Mouse (Mus musculus): ENCODE results near the gene Pdzrn4. TPM values are rescaled to one million over a fixed set of nuclear protein-coding genes. Genes with fewer than 3 reads are reported as not detected.

Gene Pdzrn4
- total and polyA plus RNA-seq, 2 experiments = not detected

- Histone ChIP-seq H3K4me3 (ENCODE audit: insufficient read depth, low read depth, low read length) (no peak overlapping the region), H3K27ac (replicated peaks; ENCODE audit: insufficient read depth, low read depth, low read length) (no peak overlapping the region), H3K36me3 (ENCODE audit: control insufficient read depth, insufficient read depth, low read length) (no peaks in the 10 kb centered on the region), H3K79me2 (ENCODE audit: control insufficient read depth, insufficient read depth, low read length) (no peaks in the 10 kb centered on the region), H3K27me3 (ENCODE audit: control insufficient read depth, insufficient read depth, low read length) (peaks cover 12% of the 10 kb centered on the region; the same call in 1 of the 2 replicates), H3K4me1 (ENCODE audit: control insufficient read depth, insufficient read depth, low read length) (no peaks in the 10 kb centered on the region), H3K9ac (ENCODE audit: low read depth, low read length) (no peak overlapping the region)
- DNase-seq (ENCODE audit: extremely low read depth, low read depth, low spot score) = no peak
- no peak for TF ChIP-seq CTCF (IDR thresholded peaks at IDR 0.05; ENCODE audit: low read depth, low read length)
- no peak for TF ChIP-seq POLR2A (IDR thresholded peaks at IDR 0.05; ENCODE audit: extremely low read depth, insufficient read depth, low read length)
- WGBS = 78% methylated on average over 5 of the region's 5 CpGs
Observed at GRCm38 (mm10) chr15:92394811-92395210, 1.9 kb upstream of the Pdzrn4 start.

GRCm38 (mm10) chr15:92398747-92399146, 2.1 kb downstream of the Pdzrn4 start:
- no peaks in the 10 kb centered on the region for H3K36me3 ChIP-seq (ENCODE audit: control insufficient read depth, insufficient read depth, low read length)
- peaks cover 12% of the 10 kb centered on the region; the same call in 1 of the 2 replicates for H3K27me3 ChIP-seq (ENCODE audit: control insufficient read depth, insufficient read depth, low read length)
- no peak overlapping the region for H3K9ac ChIP-seq (ENCODE audit: low read depth, low read length)
- DNase-seq (ENCODE audit: extremely low read depth, low read depth, low spot score) = no peak
- H3K4me1 ChIP-seq (ENCODE audit: control insufficient read depth, insufficient read depth, low read length) = no peaks in the 10 kb centered on the region
- no peak overlapping the region for H3K27ac ChIP-seq (replicated peaks; ENCODE audit: insufficient read depth, low read depth, low read length)
- TF ChIP-seq CTCF (IDR thresholded peaks at IDR 0.05; ENCODE audit: low read depth, low read length) (no peak), POLR2A (IDR thresholded peaks at IDR 0.05; ENCODE audit: extremely low read depth, insufficient read depth, low read length) (no peak)
- no peak overlapping the region for H3K4me3 ChIP-seq (ENCODE audit: insufficient read depth, low read depth, low read length)
- no peaks in the 10 kb centered on the region for H3K79me2 ChIP-seq (ENCODE audit: control insufficient read depth, insufficient read depth, low read length)
- WGBS = 36% methylated on average over 2 of the region's 2 CpGs

GRCm38 (mm10) chr15:92399278-92399677, 2.6 kb downstream of the Pdzrn4 start:
- no peak overlapping the region for H3K4me3 ChIP-seq (ENCODE audit: insufficient read depth, low read depth, low read length)
- H3K27ac ChIP-seq (replicated peaks; ENCODE audit: insufficient read depth, low read depth, low read length) = no peak overlapping the region
- H3K36me3 ChIP-seq (ENCODE audit: control insufficient read depth, insufficient read depth, low read length) = no peaks in the 10 kb centered on the region
- no peak overlapping the region for H3K9ac ChIP-seq (ENCODE audit: low read depth, low read length)
- no peak for DNase-seq (ENCODE audit: extremely low read depth, low read depth, low spot score)
- no peaks in the 10 kb centered on the region for H3K79me2 ChIP-seq (ENCODE audit: control insufficient read depth, insufficient read depth, low read length)
- TF ChIP-seq POLR2A (IDR thresholded peaks at IDR 0.05; ENCODE audit: extremely low read depth, insufficient read depth, low read length) = no peak
- no peak for TF ChIP-seq CTCF (IDR thresholded peaks at IDR 0.05; ENCODE audit: low read depth, low read length)
- peaks cover 12% of the 10 kb centered on the region; the same call in 1 of the 2 replicates for H3K27me3 ChIP-seq (ENCODE audit: control insufficient read depth, insufficient read depth, low read length)
- no peaks in the 10 kb centered on the region for H3K4me1 ChIP-seq (ENCODE audit: control insufficient read depth, insufficient read depth, low read length)
- 73% methylated on average over 5 of the region's 5 CpGs for WGBS

GRCm38 (mm10) chr15:92401554-92401953, 4.9 kb downstream of the Pdzrn4 start:
- Histone ChIP-seq H3K27ac (replicated peaks; ENCODE audit: insufficient read depth, low read depth, low read length) (no peak overlapping the region), H3K36me3 (ENCODE audit: control insufficient read depth, insufficient read depth, low read length) (no peaks in the 10 kb centered on the region), H3K27me3 (ENCODE audit: control insufficient read depth, insufficient read depth, low read length) (peaks cover 12% of the 10 kb centered on the region; the same call in 1 of the 2 replicates), H3K9ac (ENCODE audit: low read depth, low read length) (no peak overlapping the region), H3K4me3 (ENCODE audit: insufficient read depth, low read depth, low read length) (no peak overlapping the region), H3K4me1 (ENCODE audit: control insufficient read depth, insufficient read depth, low read length) (no peaks in the 10 kb centered on the region), H3K79me2 (ENCODE audit: control insufficient read depth, insufficient read depth, low read length) (no peaks in the 10 kb centered on the region)
- WGBS = 61% methylated on average over 6 of the region's 6 CpGs
- no peak for DNase-seq (ENCODE audit: extremely low read depth, low read depth, low spot score)
- TF ChIP-seq POLR2A (IDR thresholded peaks at IDR 0.05; ENCODE audit: extremely low read depth, insufficient read depth, low read length) = no peak
- no peak for TF ChIP-seq CTCF (IDR thresholded peaks at IDR 0.05; ENCODE audit: low read depth, low read length)

DNA sequence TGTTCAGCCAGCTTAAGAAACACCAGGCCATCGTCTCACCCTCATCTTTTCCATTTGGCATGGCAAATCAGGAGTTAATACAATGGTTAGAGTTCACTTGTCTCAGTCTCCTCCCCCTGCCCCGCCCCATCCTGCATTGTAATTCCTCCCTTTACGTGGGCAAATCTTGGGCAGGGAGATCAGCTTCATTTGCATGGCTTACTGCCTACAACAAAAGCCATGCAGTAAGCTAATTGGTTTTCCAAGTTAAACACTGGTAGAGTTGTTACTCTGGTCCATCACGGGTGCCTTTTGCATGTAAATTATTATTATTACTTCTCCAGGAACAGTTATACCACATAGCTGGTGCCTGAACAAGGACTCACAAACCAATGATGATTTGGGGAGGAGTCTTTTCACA, 18.6 kb downstream of the Pdzrn4 start:
- Histone ChIP-seq H3K79me2 (ENCODE audit: control insufficient read depth, insufficient read depth, low read length) (no peaks in the 10 kb centered on the region), H3K9ac (ENCODE audit: low read depth, low read length) (no peak overlapping the region), H3K4me1 (ENCODE audit: control insufficient read depth, insufficient read depth, low read length) (no peaks in the 10 kb centered on the region), H3K27me3 (ENCODE audit: control insufficient read depth, insufficient read depth, low read length) (no peaks in the 10 kb centered on the region), H3K4me3 (ENCODE audit: insufficient read depth, low read depth, low read length) (no peak overlapping the region), H3K36me3 (ENCODE audit: control insufficient read depth, insufficient read depth, low read length) (no peaks in the 10 kb centered on the region), H3K27ac (replicated peaks; ENCODE audit: insufficient read depth, low read depth, low read length) (no peak overlapping the region)
- DNase-seq (ENCODE audit: extremely low read depth, low read depth, low spot score) = no peak
- TF ChIP-seq CTCF (IDR thresholded peaks at IDR 0.05; ENCODE audit: low read depth, low read length) = no peak
- no peak for TF ChIP-seq POLR2A (IDR thresholded peaks at IDR 0.05; ENCODE audit: extremely low read depth, insufficient read depth, low read length)
- WGBS = 28% methylated on average over 4 of the region's 4 CpGs

- TF ChIP-seq CTCF (IDR thresholded peaks at IDR 0.05; ENCODE audit: low read depth, low read length) = no peak
- no peak for TF ChIP-seq POLR2A (IDR thresholded peaks at IDR 0.05; ENCODE audit: extremely low read depth, insufficient read depth, low read length)
- no peaks in the 10 kb centered on the region for H3K79me2 ChIP-seq (ENCODE audit: control insufficient read depth, insufficient read depth, low read length)
- H3K27ac ChIP-seq (replicated peaks; ENCODE audit: insufficient read depth, low read depth, low read length) = no peak overlapping the region
- no peaks in the 10 kb centered on the region for H3K27me3 ChIP-seq (ENCODE audit: control insufficient read depth, insufficient read depth, low read length)
- H3K36me3 ChIP-seq (ENCODE audit: control insufficient read depth, insufficient read depth, low read length) = no peaks in the 10 kb centered on the region
- 90% methylated on average over 6 of the region's 6 CpGs for WGBS
- H3K4me1 ChIP-seq (ENCODE audit: control insufficient read depth, insufficient read depth, low read length) = no peaks in the 10 kb centered on the region
- DNase-seq (ENCODE audit: extremely low read depth, low read depth, low spot score) = no peak
- no peak overlapping the region for H3K4me3 ChIP-seq (ENCODE audit: insufficient read depth, low read depth, low read length)
- H3K9ac ChIP-seq (ENCODE audit: low read depth, low read length) = no peak overlapping the region
Observed at GRCm38 (mm10) chr15:92416141-92416540, 19.5 kb downstream of the Pdzrn4 start.

Data from liver, adult 2 months (tissue).